Mouse (Mus musculus): ENCODE measurements at regions not wholly inside any gene's neighbourhood (a gene's known extent, or its start where the extent isn't known, plus 50 kb on each side); places are given as distances from the start of the nearest gene placed in this dataset.
A peak's percentile ranks its signal among the peaks of the same experiment; 100 is the strongest.

DNA sequence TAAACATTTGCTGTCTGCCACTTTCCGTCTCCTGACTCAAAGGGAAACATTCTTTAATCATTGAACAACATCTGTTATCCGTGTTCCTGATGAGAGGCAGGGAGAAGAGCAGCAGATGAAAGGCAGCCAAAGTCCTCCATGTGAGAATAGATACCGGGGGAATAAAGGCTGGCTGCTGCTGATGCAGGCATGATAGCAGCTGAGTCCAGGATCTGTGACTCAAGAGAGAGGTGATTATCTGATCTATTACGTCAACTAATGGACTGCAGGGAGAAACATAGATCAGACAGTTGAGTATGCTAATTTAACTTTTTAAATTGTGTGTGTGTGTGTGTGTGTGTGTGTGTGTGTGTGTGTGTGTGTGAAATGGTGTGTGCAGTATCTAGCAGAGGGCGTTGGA lies 1140.0 kb downstream of the Dpp10 start:
- DNase-seq: peak; percentile 2

- DNase-seq: no peak
Measured at GRCm38 (mm10) chr1:122889100-122889499, 1156.3 kb downstream of the Dpp10 start.

DNA sequence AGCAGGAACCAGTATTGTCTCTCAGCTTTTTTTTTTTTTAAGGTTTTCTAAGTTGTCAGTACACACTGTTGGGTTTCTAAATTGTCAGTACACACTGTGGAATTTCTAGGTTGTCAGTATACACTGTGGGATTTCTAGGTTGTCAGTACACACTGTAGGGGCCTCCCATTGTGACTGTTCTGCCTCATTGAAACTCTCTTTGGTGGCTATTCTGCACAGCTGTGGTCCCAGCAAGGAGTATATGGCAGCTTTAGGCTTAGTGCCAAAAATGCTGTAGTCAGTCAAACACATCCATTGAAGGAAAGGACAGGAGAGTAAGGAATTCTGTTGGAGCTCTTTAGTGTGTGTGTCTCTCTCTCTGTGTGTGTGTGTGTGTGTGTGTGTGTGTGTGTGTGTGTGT lies 1186.4 kb downstream of the Dpp10 start:
- DNase-seq: no peak
